Mouse (Mus musculus) spleen, postnatal 4 days (tissue): ENCODE data around the gene Tulp4.
"Not testable (repeated sequence)": the region's sequence is repeated elsewhere in the genome, so short reads cannot be mapped to it uniquely, and the experiment has no call there.

Experiments used
- DNase-seq, 2 experiments: peaks; one replicate each; pipeline ENCODE4 v3.0.0; 2022; ENCODE audit warnings: low spot score in 2 of 2

The Tulp4 gene

GRCm38 (mm10) chr17:6187183-6187582, 80.9 kb downstream of the Tulp4 start:
- no peak for DNase-seq

GRCm38 (mm10) chr17:6189207-6189606, 83.0 kb downstream of the Tulp4 start:
- no peak for DNase-seq

- DNase-seq: no peak
Observed at GRCm38 (mm10) chr17:6192275-6192674, 86.0 kb downstream of the Tulp4 start.

- DNase-seq: no peak
Observed at GRCm38 (mm10) chr17:6195390-6195789, 89.2 kb downstream of the Tulp4 start.

- no peak for DNase-seq
Observed at GRCm38 (mm10) chr17:6197491-6197890, 91.3 kb downstream of the Tulp4 start.

GRCm38 (mm10) chr17:6198670-6199069, 92.4 kb downstream of the Tulp4 start:
- DNase-seq: no peak

- no peak for DNase-seq
Observed at GRCm38 (mm10) chr17:6199166-6199565, 92.9 kb downstream of the Tulp4 start.

GRCm38 (mm10) chr17:6201522-6202250, 95.4 kb downstream of the Tulp4 start:
- DNase-seq: no peak

GRCm38 (mm10) chr17:6202389-6203110, 96.3 kb downstream of the Tulp4 start:
- no peak for DNase-seq

GRCm38 (mm10) chr17:6203126-6203525, 96.9 kb downstream of the Tulp4 start:
- DNase-seq: no peak

GRCm38 (mm10) chr17:6203795-6204194, 97.6 kb downstream of the Tulp4 start:
- DNase-seq: no peak

GRCm38 (mm10) chr17:6211721-6212120, 105.5 kb downstream of the Tulp4 start:
- DNase-seq: no peak

GRCm38 (mm10) chr17:6215640-6216039, 109.4 kb downstream of the Tulp4 start:
- DNase-seq: no peak

- no peak for DNase-seq
Observed at GRCm38 (mm10) chr17:6216514-6216913, 110.3 kb downstream of the Tulp4 start.

GRCm38 (mm10) chr17:6232633-6233032, 126.4 kb downstream of the Tulp4 start:
- not testable (repeated sequence) for DNase-seq

GRCm38 (mm10) chr17:6251298-6251697, 145.1 kb downstream of the Tulp4 start:
- DNase-seq: peak in 1 of 2 experiments; percentile 61

- DNase-seq: not testable (repeated sequence)
Observed at GRCm38 (mm10) chr17:6256400-6257069, 150.3 kb downstream of the Tulp4 start, which contains the start of gene Tmem181a. Gene Tmem181a, plus strand, starts transcription at chr17:6256860.

- DNase-seq: peak in 1 of 2 experiments; percentile 66
Observed at GRCm38 (mm10) chr17:6257070-6257456, 150.8 kb downstream of the Tulp4 start.

GRCm38 (mm10) chr17:6269876-6270831, 163.9 kb downstream of the Tulp4 start:
- DNase-seq: not testable (repeated sequence)

GRCm38 (mm10) chr17:6270840-6271239, 164.6 kb downstream of the Tulp4 start:
- not testable (repeated sequence) for DNase-seq

GRCm38 (mm10) chr17:6271970-6272369, 165.7 kb downstream of the Tulp4 start:
- not testable (repeated sequence) for DNase-seq
